In the genomic region with DNA sequence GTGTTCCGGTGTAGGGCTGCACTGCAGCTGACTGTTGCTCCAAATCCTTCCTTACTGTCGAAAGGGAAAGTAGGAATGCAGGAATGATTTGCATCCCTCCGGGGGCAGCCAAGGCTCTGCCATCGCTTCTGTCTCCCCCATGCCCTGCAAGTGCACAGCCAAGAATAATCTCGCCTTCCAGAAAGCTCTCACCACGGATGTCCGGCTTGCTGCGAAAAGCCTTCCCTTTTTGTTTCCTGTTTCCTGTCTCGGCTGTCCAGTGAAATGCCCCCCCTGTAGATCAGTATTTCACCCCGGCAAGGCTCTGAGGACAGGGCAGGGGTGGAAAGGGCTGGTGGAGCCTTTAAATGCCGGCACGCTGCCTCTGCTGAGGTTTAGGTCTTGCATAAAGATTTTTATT, we compare ENCODE assay signal across 8 mouse cellular contexts. TPM values are rescaled to one million over a fixed set of nuclear protein-coding genes. Genes with fewer than 3 reads are reported as not detected.
DNase-seq lines count a peak whose midpoint lies in the region; ATAC-seq lines count a peak whose summit lies in the region.

No protein-coding gene starts in this region.

- peak overlapping the region; percentile 10; the same call in 1 of the 2 replicates for H3K4me3 ChIP-seq in kidney, embryonic 16.5 days (ENCODE audit: low read length)
- H3K4me3 ChIP-seq in embryonic facial prominence, embryonic 13.5 days, result peak overlapping the region; percentile 13
- no peak overlapping the region for H3K4me3 ChIP-seq in hindbrain, embryonic 14.5 days (replicated peaks; ENCODE audit: low read length)
- no peak overlapping the region for H3K4me3 ChIP-seq in midbrain, embryonic 13.5 days (replicated peaks)

- 9% methylated on average over 12 of the region's 12 CpGs for WGBS in kidney, embryonic 16.5 days
- 7% methylated on average over 12 of the region's 12 CpGs for WGBS in embryonic facial prominence, embryonic 13.5 days
- WGBS in hindbrain, embryonic 14.5 days, result 8% methylated on average over 12 of the region's 12 CpGs
- 4% methylated on average over 12 of the region's 12 CpGs for WGBS in midbrain, embryonic 13.5 days

- no peak for ATAC-seq in kidney, embryonic 16.5 days (ENCODE audit: low FRiP score, low TSS enrichment)
- ATAC-seq in embryonic facial prominence, embryonic 13.5 days (ENCODE audit: insufficient number of reproducible peaks, insufficient read depth, low FRiP score, low TSS enrichment, low read depth), result no peak
- no peak for ATAC-seq in hindbrain, embryonic 14.5 days (ENCODE audit: low FRiP score)
- ATAC-seq in midbrain, embryonic 13.5 days, result no peak

- peak overlapping the region; percentile 39 for H3K4me2 ChIP-seq in kidney, embryonic 16.5 days (replicated peaks; ENCODE audit: low read depth, low read length)
- H3K4me2 ChIP-seq in embryonic facial prominence, embryonic 13.5 days, result peak overlapping the region; percentile 50
- H3K4me2 ChIP-seq in hindbrain, embryonic 14.5 days (replicated peaks), result peak overlapping the region; percentile 23; the same call in 1 of the 2 replicates
- peak overlapping the region; percentile 25; the same call in 1 of the 2 replicates for H3K4me2 ChIP-seq in midbrain, embryonic 13.5 days (replicated peaks)

- H3K27me3 ChIP-seq in kidney, embryonic 16.5 days (ENCODE audit: insufficient read depth, low read length), result peaks cover 14% of the 10 kb centered on the region
- peaks cover 20% of the 10 kb centered on the region; the same call in 1 of the 2 replicates for H3K27me3 ChIP-seq in embryonic facial prominence, embryonic 13.5 days
- H3K27me3 ChIP-seq in hindbrain, embryonic 14.5 days (ENCODE audit: control insufficient read depth, insufficient read depth, low read length), result peaks cover 58% of the 10 kb centered on the region
- H3K27me3 ChIP-seq in midbrain, embryonic 13.5 days, result peaks cover 66% of the 10 kb centered on the region

- DNase-seq in kidney, postnatal 14 days, result no peak
- DNase-seq in hindbrain, embryonic 14.5 days (ENCODE audit: low spot score), result no peak
- DNase-seq in frontal cortex, postnatal 10 days (ENCODE audit: low spot score in 2 of 2), result no peak
- DNase-seq in cerebellum, adult 9-10 months, result no peak
- no peak for DNase-seq in thymus, postnatal 10 days (ENCODE audit: low spot score in 2 of 2)

- no peaks in the 10 kb centered on the region for H3K36me3 ChIP-seq in kidney, embryonic 16.5 days (ENCODE audit: insufficient read depth, low read length)
- no peaks in the 10 kb centered on the region for H3K36me3 ChIP-seq in embryonic facial prominence, embryonic 13.5 days
- H3K36me3 ChIP-seq in hindbrain, embryonic 14.5 days (replicated peaks; ENCODE audit: control insufficient read depth, insufficient read depth), result no peaks in the 10 kb centered on the region
- no peaks in the 10 kb centered on the region for H3K36me3 ChIP-seq in midbrain, embryonic 13.5 days

- H3K9ac ChIP-seq in kidney, embryonic 16.5 days (replicated peaks; ENCODE audit: low read length), result peak overlapping the region; percentile 23
- H3K9ac ChIP-seq in embryonic facial prominence, embryonic 13.5 days, result peak overlapping the region; percentile 27; the same call in 1 of the 2 replicates
- H3K9ac ChIP-seq in hindbrain, embryonic 14.5 days, result no peak overlapping the region
- peak overlapping the region; percentile 7; the same call in 1 of the 2 replicates for H3K9ac ChIP-seq in midbrain, embryonic 13.5 days (replicated peaks)

- no peak overlapping the region for H3K27ac ChIP-seq in kidney, embryonic 16.5 days (ENCODE audit: low read length)
- H3K27ac ChIP-seq in embryonic facial prominence, embryonic 13.5 days, result peak overlapping the region; percentile 71
- H3K27ac ChIP-seq in hindbrain, embryonic 14.5 days, result no peak overlapping the region
- H3K27ac ChIP-seq in midbrain, embryonic 13.5 days, result no peak overlapping the region

- H3K4me1 ChIP-seq in kidney, embryonic 16.5 days (ENCODE audit: insufficient read depth, low read length), result peaks cover 30% of the 10 kb centered on the region
- peaks cover 40% of the 10 kb centered on the region for H3K4me1 ChIP-seq in embryonic facial prominence, embryonic 13.5 days
- peaks cover 16% of the 10 kb centered on the region for H3K4me1 ChIP-seq in hindbrain, embryonic 14.5 days (replicated peaks; ENCODE audit: control insufficient read depth, insufficient read depth, low read length)
- H3K4me1 ChIP-seq in midbrain, embryonic 13.5 days (replicated peaks), result peaks cover 55% of the 10 kb centered on the region

- no peaks in the 10 kb centered on the region for H3K9me3 ChIP-seq in kidney, embryonic 16.5 days (ENCODE audit: low read length)
- no peaks in the 10 kb centered on the region for H3K9me3 ChIP-seq in embryonic facial prominence, embryonic 13.5 days
- no peaks in the 10 kb centered on the region for H3K9me3 ChIP-seq in hindbrain, embryonic 14.5 days (ENCODE audit: control insufficient read depth, low read length)
- no peaks in the 10 kb centered on the region for H3K9me3 ChIP-seq in midbrain, embryonic 13.5 days

RNA-seq across cellular contexts. Expression of a gene that starts 3.7 kb away (rescaled TPM):
- polyA plus RNA-seq in kidney, embryonic 16.5 days (2015; fragmentation: Nextera tagmentation; extraction: Ambion mirVana), result 45.8 and 48.5 TPM in 2 replicates
- 50.6 and 55.5 TPM in 2 replicates for polyA plus RNA-seq in embryonic facial prominence, embryonic 13.5 days (2015; fragmentation: Nextera tagmentation; extraction: Ambion mirVana)
- polyA plus RNA-seq in hindbrain, embryonic 14.5 days (2014; fragmentation: Nextera tagmentation; extraction: Ambion mirVana), result 38.4 and 43.6 TPM in 2 replicates
- polyA plus RNA-seq in midbrain, embryonic 13.5 days (2015; fragmentation: Nextera tagmentation; extraction: Ambion mirVana), result 203 and 222 TPM in 2 replicates

RNA-seq across cellular contexts. Expression of a gene that starts 49.2 kb away (rescaled TPM):
- 28.8 and 29.0 TPM in 2 replicates for polyA plus RNA-seq in kidney, embryonic 16.5 days (2015; fragmentation: Nextera tagmentation; extraction: Ambion mirVana)
- polyA plus RNA-seq in embryonic facial prominence, embryonic 13.5 days (2015; fragmentation: Nextera tagmentation; extraction: Ambion mirVana), result 7.3 and 9.3 TPM in 2 replicates
- polyA plus RNA-seq in hindbrain, embryonic 14.5 days (2014; fragmentation: Nextera tagmentation; extraction: Ambion mirVana), result 16.2 and 17.8 TPM in 2 replicates
- 7.1 and 7.8 TPM in 2 replicates for polyA plus RNA-seq in midbrain, embryonic 13.5 days (2015; fragmentation: Nextera tagmentation; extraction: Ambion mirVana)

Comparison
In these comparisons a context has a peak if more than half of its experiments do, and no peak if none do; other contexts are left out.
1. H3K4me3 ChIP-seq: peak in kidney, embryonic 16.5 days (single experiment) and embryonic facial prominence, embryonic 13.5 days (single experiment); none in hindbrain, embryonic 14.5 days (single experiment) and midbrain, embryonic 13.5 days (single experiment).
2. Peak in every context shown above with its lines, with median percentiles within 50 percentile points of each other: H3K4me2 ChIP-seq.